In the genomic region with DNA sequence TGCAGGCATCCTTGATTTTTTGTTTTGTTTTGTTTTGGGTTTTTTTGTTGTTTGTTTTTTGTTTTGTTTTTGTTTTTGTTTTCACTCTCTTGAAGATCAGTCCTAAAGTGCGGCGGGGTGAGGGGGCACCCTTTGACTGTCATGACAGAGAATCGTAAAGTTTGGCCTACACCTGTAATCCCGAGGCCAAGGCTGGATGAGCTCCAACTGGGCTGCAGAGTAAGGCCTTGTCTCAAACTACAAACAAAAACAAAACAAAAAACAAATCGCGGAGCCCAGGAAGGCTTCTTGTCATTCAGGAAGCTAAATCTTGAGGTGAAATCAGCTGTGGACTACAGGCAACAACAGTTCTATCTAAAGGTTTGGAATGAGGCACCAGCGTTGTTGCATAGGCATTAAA, we compare ENCODE assay signal across 8 mouse cellular contexts. TPM values are rescaled to one million over a fixed set of nuclear protein-coding genes. Genes with fewer than 3 reads are reported as not detected.
A peak's percentile ranks its signal among the peaks of the same experiment; 100 is the strongest.
DNase-seq lines count a peak whose midpoint lies in the region; ATAC-seq and TF ChIP-seq lines count a peak whose summit lies in the region.

No protein-coding gene starts in this region.

- peak overlapping the region; percentile 24; the same call in 1 of the 2 replicates for H3K27ac ChIP-seq in cerebellum, adult 2 months (ENCODE audit: insufficient read depth, low read length)
- peak overlapping the region; percentile 99 for H3K27ac ChIP-seq in heart, embryonic 10.5 days
- H3K27ac ChIP-seq in macrophage: no peak overlapping the region

- H3K27me3 ChIP-seq in cerebellum, adult 2 months (ENCODE audit: control insufficient read depth, insufficient read depth, low read length): no peaks in the 10 kb centered on the region
- no peaks in the 10 kb centered on the region for H3K27me3 ChIP-seq in heart, embryonic 10.5 days (ENCODE audit: insufficient read depth, poor library complexity, severe bottlenecking)

- intact Hi-C loops in left cerebral cortex, postnatal 10 days (cut with DNase I): no loop called here

- DNase-seq in left cerebral cortex, postnatal 10 days (ENCODE audit: extremely low spot score in 1 of 2, low spot score in 2 of 2): peak; percentile 36 to 54
- no peak for DNase-seq in left cerebral cortex, adult 18-20 months (ENCODE audit: low spot score in 2 of 2)
- DNase-seq in cerebellum, adult 2 months: peak; percentile 71
- DNase-seq in heart, embryonic 10.5 days (ENCODE audit: low spot score): no peak
- DNase-seq in kidney, adult 9 months: peak; percentile 32
- no peak for DNase-seq in urinary bladder, adult 2 months (ENCODE audit: low spot score)

- peaks cover 58% of the 10 kb centered on the region for H3K79me2 ChIP-seq in macrophage (ENCODE audit: inconsistent target)

- no peak for TF ChIP-seq CTCF in cerebellum, adult 2 months (IDR thresholded peaks at IDR 0.05; ENCODE audit: borderline replicate concordance, insufficient read depth, low read depth, low read length)

- 0 out of 2 replicates have a peak, but pooled peaks cover under 1% of the 10 kb centered on the region for H3K36me3 ChIP-seq in heart, embryonic 10.5 days
- H3K36me3 ChIP-seq in macrophage (ENCODE audit: inconsistent target): no peaks in the 10 kb centered on the region

- peaks cover 6% of the 10 kb centered on the region; the same call in 1 of the 2 replicates for H3K4me1 ChIP-seq in cerebellum, adult 2 months (ENCODE audit: control insufficient read depth, insufficient read depth, low read length)
- H3K4me1 ChIP-seq in heart, embryonic 10.5 days: peaks cover 8% of the 10 kb centered on the region

- ATAC-seq in inflammation-experienced regulatory T-cells, adult 6 months: no peak

- TF ChIP-seq POLR2A in cerebellum, adult 2 months (IDR thresholded peaks at IDR 0.05; ENCODE audit: borderline replicate concordance, insufficient read depth, low read length): no peak

- under 1% methylated on average over 7 of the region's 7 CpGs for WGBS in cerebellum, adult 2 months
- 53% methylated on average over 7 of the region's 7 CpGs for WGBS in heart, embryonic 10.5 days
- 56% methylated on average over 7 of the region's 7 CpGs for WGBS in macrophage (ENCODE audit: missing documents)

- H3K9me3 ChIP-seq in heart, embryonic 10.5 days: no peaks in the 10 kb centered on the region

- peak overlapping the region; percentile 72 for H3K4me3 ChIP-seq in cerebellum, adult 2 months (replicated peaks; ENCODE audit: insufficient read depth, low read depth, low read length)
- H3K4me3 ChIP-seq in heart, embryonic 10.5 days: peak overlapping the region; percentile 90
- peak overlapping the region; percentile 81 for H3K4me3 ChIP-seq in macrophage (ENCODE audit: inconsistent target)

RNA-seq across cellular contexts. Expression of a gene that starts 1.1 kb away (rescaled TPM):
- total RNA-seq in left cerebral cortex, postnatal 10 days (2021): 10 to 100 TPM; 44.2 to 46.6 TPM
- total RNA-seq in left cerebral cortex, adult 18-20 months (2021): 10 to 100 TPM; 36.4 to 42.3 TPM
- polyA plus RNA-seq in cerebellum, adult 2 months (2012; rRNA removed): 34.1 and 34.9 TPM in 2 replicates
- 27.4 and 27.5 TPM in 2 replicates for polyA plus RNA-seq in heart, embryonic 10.5 days (2016; fragmentation: Nextera tagmentation; extraction: Ambion mirVana)
- 100 to 1,000 TPM in 25 of 26 experiments, 10 to 100 TPM in 1; 86.9 to 220 (median 159) TPM for total RNA-seq in macrophage (2018; cell fraction: chromatin; rRNA removed)
- total RNA-seq in macrophage (2018; cell fraction: cytosol; rRNA removed): 10 to 100 TPM; 26.7 to 47.5 (median 38.4) TPM
- 100 to 1,000 TPM in 12 of 26 experiments, 10 to 100 TPM in 14; 72.9 to 137 (median 97.8) TPM for total RNA-seq in macrophage (2018; cell fraction: nucleus; rRNA removed)
- polyA plus RNA-seq in macrophage (2018): 26.2 to 38.4 TPM (median 38.1 TPM) in 3 replicates
- 10 to 100 TPM; 13.3 to 15.2 (median 13.3) TPM for polyA plus RNA-seq in inflammation-experienced regulatory T-cells, adult 6 months (2017; shearing (Covaris generic))
- polyA plus RNA-seq in urinary bladder, adult 2 months (2012; rRNA removed): 23.5 and 33.1 TPM in 2 replicates

Comparison
In these comparisons a context has a peak if more than half of its experiments do, and no peak if none do; other contexts are left out.
1. DNase-seq: peak in left cerebral cortex, postnatal 10 days (2 of 2), cerebellum, adult 2 months (2 of 2) and kidney, adult 9 months (single experiment); none in left cerebral cortex, adult 18-20 months (0 of 2), heart, embryonic 10.5 days (single experiment) and urinary bladder, adult 2 months (single experiment).
2. Peak in every context shown above with its lines, with median percentiles within 50 percentile points of each other: H3K4me3 ChIP-seq.